In genomic region chr3:154331506-154332212, GRCm38 (mm10) we compare ENCODE assay signal across 9 mouse cellular contexts. TPM values are rescaled to one million over a fixed set of nuclear protein-coding genes. Genes with fewer than 3 reads are reported as not detected.
DNase-seq lines count a peak whose midpoint lies in the region; ATAC-seq and TF ChIP-seq lines count a peak whose summit lies in the region.
"Had no signal": no experiment of that assay in that cellular context is flagged by ENCODE, and none has a peak within 500 bp of the region (broad histone marks: within the 10 kb centered on the region; RNA-seq: fewer than 3 reads in every experiment).

No protein-coding gene starts in this region.

- no peaks in the 10 kb centered on the region for H3K9me3 ChIP-seq in hindbrain, embryonic 12.5 days (replicated peaks)
- no peaks in the 10 kb centered on the region for H3K9me3 ChIP-seq in midbrain, embryonic 12.5 days

- peak; percentile 25 to 43 for DNase-seq in cerebellum, postnatal 10 days
- DNase-seq in cerebellum, adult 9-10 months: no peak
- peak; percentile 50 for DNase-seq in embryo, embryonic 9.5 days (ENCODE audit: extremely low spot score)
- no peak for DNase-seq in layer of hippocampus, adult 2 months (ENCODE audit: low spot score in 2 of 2)
- no peak for DNase-seq in cerebellum, adult 18-20 months
- no peak for DNase-seq in thymus, adult 2 months

- H3K27ac ChIP-seq in hindbrain, embryonic 12.5 days: no peak overlapping the region
- no peak overlapping the region for H3K27ac ChIP-seq in midbrain, embryonic 12.5 days (replicated peaks)
- no peak overlapping the region for H3K27ac ChIP-seq in layer of hippocampus, adult 2 months
- no peak overlapping the region for H3K27ac ChIP-seq in thymus, adult 2 months (ENCODE audit: control insufficient read depth, insufficient read depth, low read length)
- H3K27ac ChIP-seq: left cerebral cortex, adult 2 months had no signal

- ATAC-seq in hindbrain, embryonic 12.5 days (ENCODE audit: low FRiP score): no peak
- ATAC-seq in midbrain, embryonic 12.5 days (ENCODE audit: low FRiP score, low read depth): no peak

- TF ChIP-seq POLR2A in thymus, adult 2 months (IDR thresholded peaks at IDR 0.05; ENCODE audit: control insufficient read depth, extremely low read depth, insufficient read depth, low read length, poor library complexity): no peak

- H3K4me1 ChIP-seq in hindbrain, embryonic 12.5 days: peaks cover 26% of the 10 kb centered on the region
- H3K4me1 ChIP-seq in midbrain, embryonic 12.5 days: peaks cover 27% of the 10 kb centered on the region
- no peaks in the 10 kb centered on the region for H3K4me1 ChIP-seq in thymus, adult 2 months (replicated peaks; ENCODE audit: control insufficient read depth, insufficient read depth, low read length)

- no peak overlapping the region for H3K9ac ChIP-seq in hindbrain, embryonic 12.5 days
- no peak overlapping the region for H3K9ac ChIP-seq in midbrain, embryonic 12.5 days (replicated peaks)

- H3K4me2 ChIP-seq in hindbrain, embryonic 12.5 days (replicated peaks): peak overlapping the region; percentile 26
- H3K4me2 ChIP-seq in midbrain, embryonic 12.5 days (replicated peaks): peak overlapping the region; percentile 26

- WGBS in hindbrain, embryonic 12.5 days: 3% methylated on average over 21 of the region's 21 CpGs
- under 1% methylated on average over 21 of the region's 21 CpGs for WGBS in midbrain, embryonic 12.5 days
- 8% methylated on average over 21 of the region's 21 CpGs for WGBS in thymus, adult 2 months

- no peak for TF ChIP-seq CTCF in layer of hippocampus, adult 2 months (conservative IDR thresholded peaks at IDR 0.05)
- TF ChIP-seq CTCF in thymus, adult 2 months (IDR thresholded peaks at IDR 0.05; ENCODE audit: borderline replicate concordance, control insufficient read depth, extremely low read depth, insufficient read depth, low read length, poor library complexity): no peak

- H3K4me3 ChIP-seq in hindbrain, embryonic 12.5 days: peak overlapping the region; percentile 19; the same call in 1 of the 2 replicates
- peak overlapping the region; percentile 10; the same call in 1 of the 2 replicates for H3K4me3 ChIP-seq in midbrain, embryonic 12.5 days
- no peak overlapping the region for H3K4me3 ChIP-seq in layer of hippocampus, adult 2 months
- no peak overlapping the region for H3K4me3 ChIP-seq in thymus, adult 2 months (ENCODE audit: control insufficient read depth, insufficient read depth, low read length)
- H3K4me3 ChIP-seq: left cerebral cortex, adult 2 months had no signal

- peaks cover 85% of the 10 kb centered on the region for H3K27me3 ChIP-seq in hindbrain, embryonic 12.5 days
- H3K27me3 ChIP-seq in midbrain, embryonic 12.5 days: peaks cover 90% of the 10 kb centered on the region
- peaks cover 19% of the 10 kb centered on the region for H3K27me3 ChIP-seq in thymus, adult 2 months (ENCODE audit: control insufficient read depth, insufficient read depth, low read length)

- no peaks in the 10 kb centered on the region for H3K36me3 ChIP-seq in hindbrain, embryonic 12.5 days
- no peaks in the 10 kb centered on the region for H3K36me3 ChIP-seq in midbrain, embryonic 12.5 days
- no peaks in the 10 kb centered on the region for H3K36me3 ChIP-seq in thymus, adult 2 months (ENCODE audit: control insufficient read depth, insufficient read depth, low read length)

RNA-seq across cellular contexts. Expression of gene Lhx8, which starts 1.2 kb away (rescaled TPM):
- polyA plus RNA-seq in hindbrain, embryonic 12.5 days (2016; fragmentation: Nextera tagmentation; extraction: Ambion mirVana): 1.4 and 3.1 TPM in 2 replicates
- 0.50 and 1.2 TPM in 2 replicates for polyA plus RNA-seq in midbrain, embryonic 12.5 days (2016; fragmentation: Nextera tagmentation; extraction: Ambion mirVana)
- not detected for total RNA-seq in layer of hippocampus, adult 2 months (2021)
- 0.32 and 0.57 TPM in 2 replicates for polyA plus RNA-seq in thymus, adult 2 months (2012; rRNA removed)

Comparison
In these comparisons a context has a peak if more than half of its experiments do, and no peak if none do; other contexts are left out.
1. DNase-seq: peak in cerebellum, postnatal 10 days (2 of 2) and embryo, embryonic 9.5 days (single experiment); none in cerebellum, adult 9-10 months (single experiment), layer of hippocampus, adult 2 months (0 of 2), cerebellum, adult 18-20 months (0 of 2) and thymus, adult 2 months (single experiment).
2. H3K4me3 ChIP-seq: peak in hindbrain, embryonic 12.5 days (single experiment) and midbrain, embryonic 12.5 days (single experiment); none in layer of hippocampus, adult 2 months (single experiment) and thymus, adult 2 months (single experiment).